Mouse (Mus musculus) stomach, embryonic 15.5 days (tissue): ENCODE results near the gene Gmeb2. TPM values are rescaled to one million over a fixed set of nuclear protein-coding genes. Genes with fewer than 3 reads are reported as not detected.
"Not testable (repeated sequence)": the region's sequence is repeated elsewhere in the genome, so short reads cannot be mapped to it uniquely, and the experiment has no call there.

Source experiments
- ATAC-seq: fragments of 200-750 bp; cut with Nextera tagmentation; 2 replicates; pipeline ENCODE4 v1.8.0; 2017; ENCODE audit warnings: low read depth, moderate number of reproducible peaks, moderate TSS enrichment; ENCODE audit not compliant: insufficient read depth, low FRiP score
- H3K27ac ChIP-seq: fragments of 300-500 bp; sonication (generic); 2 replicates; pipeline ENCODE4 v1.5.1; 2015; ENCODE audit warnings: mild to moderate bottlenecking, inconsistent platforms
- H3K27me3 ChIP-seq: fragments of 300-500 bp; sonication (generic); replicated peaks from 2 replicates; pipeline ENCODE4 v1.6.1; 2015; ENCODE audit warnings: inconsistent platforms
- H3K36me3 ChIP-seq: fragments of 300-500 bp; sonication (generic); 2 replicates; pipeline ENCODE4 v1.6.1; 2015; ENCODE audit warnings: inconsistent platforms
- H3K4me1 ChIP-seq: fragments of 300-500 bp; sonication (generic); 2 replicates; pipeline ENCODE4 v1.6.1; 2015; ENCODE audit warnings: inconsistent platforms
- H3K4me2 ChIP-seq: fragments of 300-500 bp; sonication (generic); 2 replicates; pipeline ENCODE4 v1.6.1; 2015; ENCODE audit warnings: mild to moderate bottlenecking, inconsistent platforms
- H3K4me3 ChIP-seq: fragments of 300-500 bp; sonication (generic); replicated peaks from 2 replicates; pipeline ENCODE4 v1.5.1; 2015; ENCODE audit warnings: inconsistent platforms
- H3K9ac ChIP-seq: fragments of 300-500 bp; sonication (generic); 2 replicates; pipeline ENCODE4 v1.6.1; 2015; ENCODE audit warnings: inconsistent platforms
- H3K9me3 ChIP-seq: fragments of 300-500 bp; sonication (generic); 2 replicates; pipeline ENCODE4 v1.6.1; 2016; ENCODE audit warnings: inconsistent platforms
- WGBS: fragments of 180-500 bp; shearing (Covaris S2); methylation state at CpG from one replicate; pipeline ENCODE4 v1.1.7; 2015; 5-methylcytosine and 5-hydroxymethylcytosine counted together
- polyA plus RNA-seq: library from polyadenylated mRNA; unstranded; fragments of >200 nt; fragmentation: Nextera tagmentation; extraction: Ambion mirVana; gene quantifications from 2 replicates; pipeline ENCODE4 v1.2.1, GENCODE M21; 2015

The Gmeb2 gene
- polyA plus RNA-seq = 12.2 and 13.2 TPM in 2 replicates

- H3K9me3 ChIP-seq, H3K4me1 ChIP-seq, H3K36me3 ChIP-seq, H3K27me3 ChIP-seq: not testable (repeated sequence)
- ATAC-seq = peak; percentile 98
- Histone ChIP-seq H3K4me3 (peak within 1 kb of the TSS; percentile 74), H3K4me2 (peak within 1 kb of the TSS; percentile 65), H3K9ac (peak within 1 kb of the TSS; percentile 74), H3K27ac (peak within 1 kb of the TSS; percentile 94)
- under 1% methylated on average over 35 of the region's 38 CpGs for WGBS
Observed at GRCm38 (mm10) chr2:181287958-181288350, at the start of gene Gmeb2. TSS of gene Gmeb2 (minus strand) at chr2:181288035.

- ATAC-seq = 0 out of 2 replicates have a peak, but pooled peaks have one; percentile 53
- Histone ChIP-seq H3K4me3 (no peak overlapping the region), H3K27ac (no peak overlapping the region), H3K9ac (no peak overlapping the region), H3K4me1 (no peaks in the 10 kb centered on the region), H3K27me3 (no peaks in the 10 kb centered on the region), H3K4me2 (no peak overlapping the region), H3K36me3 (peaks cover 36% of the 10 kb centered on the region), H3K9me3 (no peaks in the 10 kb centered on the region)
- WGBS = 63% methylated on average over 3 of the region's 3 CpGs
Observed at GRCm38 (mm10) chr2:181334023-181334422, 46.2 kb upstream of the Gmeb2 start.

- no peaks in the 10 kb centered on the region for H3K9me3 ChIP-seq
- H3K27ac ChIP-seq = no peak overlapping the region
- no peak overlapping the region for H3K4me3 ChIP-seq
- ATAC-seq = no peak
- peaks cover 41% of the 10 kb centered on the region for H3K36me3 ChIP-seq
- H3K4me1 ChIP-seq = no peaks in the 10 kb centered on the region
- H3K4me2 ChIP-seq = no peak overlapping the region
- no peaks in the 10 kb centered on the region for H3K27me3 ChIP-seq
- H3K9ac ChIP-seq = no peak overlapping the region
Observed at GRCm38 (mm10) chr2:181332542-181332941, 44.7 kb upstream of the Gmeb2 start.

- H3K4me1 ChIP-seq = no peaks in the 10 kb centered on the region
- H3K4me3 ChIP-seq = no peak overlapping the region
- no peak overlapping the region for H3K4me2 ChIP-seq
- H3K36me3 ChIP-seq = peaks cover 40% of the 10 kb centered on the region
- 90% methylated on average over 2 of the region's 2 CpGs for WGBS
- no peak overlapping the region for H3K9ac ChIP-seq
- H3K9me3 ChIP-seq = no peaks in the 10 kb centered on the region
- H3K27ac ChIP-seq = no peak overlapping the region
- H3K27me3 ChIP-seq = no peaks in the 10 kb centered on the region
- ATAC-seq = no peak
Observed at GRCm38 (mm10) chr2:181326098-181326497, 38.3 kb upstream of the Gmeb2 start.

- H3K27ac ChIP-seq = no peak overlapping the region
- H3K27me3 ChIP-seq = no peaks in the 10 kb centered on the region
- 79% methylated on average over 5 of the region's 5 CpGs for WGBS
- no peaks in the 10 kb centered on the region for H3K9me3 ChIP-seq
- H3K9ac ChIP-seq = no peak overlapping the region
- H3K4me3 ChIP-seq = no peak overlapping the region
- no peak for ATAC-seq
- peaks cover 23% of the 10 kb centered on the region for H3K36me3 ChIP-seq
- no peak overlapping the region for H3K4me2 ChIP-seq
- peaks cover 12% of the 10 kb centered on the region for H3K4me1 ChIP-seq
Observed at GRCm38 (mm10) chr2:181322136-181322535, 34.3 kb upstream of the Gmeb2 start.

GRCm38 (mm10) chr2:181320103-181320499 is 32.3 kb upstream of the Gmeb2 start:
- 9% methylated on average over 7 of the region's 7 CpGs for WGBS
- peaks cover 1% of the 10 kb centered on the region; the same call in 1 of the 2 replicates for H3K27me3 ChIP-seq
- H3K27ac ChIP-seq = peak overlapping the region; percentile 80
- H3K36me3 ChIP-seq = peaks cover 23% of the 10 kb centered on the region; the same call in 1 of the 2 replicates
- H3K9ac ChIP-seq = peak overlapping the region; percentile 30
- no peak for ATAC-seq
- H3K4me3 ChIP-seq = peak overlapping the region; percentile 78
- H3K9me3 ChIP-seq = no peaks in the 10 kb centered on the region
- peak overlapping the region; percentile 69 for H3K4me2 ChIP-seq
- H3K4me1 ChIP-seq = peaks cover 12% of the 10 kb centered on the region

- peak; percentile 91 for ATAC-seq
- H3K4me3 ChIP-seq = peak within 1 kb of the TSS; percentile 78
- peak within 1 kb of the TSS; percentile 80 for H3K27ac ChIP-seq
- peaks cover 12% of the 10 kb centered on the region for H3K4me1 ChIP-seq
- peaks cover 20% of the 10 kb centered on the region; the same call in 1 of the 2 replicates for H3K36me3 ChIP-seq
- peak within 1 kb of the TSS; percentile 69 for H3K4me2 ChIP-seq
- peak within 1 kb of the TSS; percentile 30 for H3K9ac ChIP-seq
- 5% methylated on average over 40 of the region's 40 CpGs for WGBS
- H3K9me3 ChIP-seq = no peaks in the 10 kb centered on the region
- peaks cover 7% of the 10 kb centered on the region; the same call in 1 of the 2 replicates for H3K27me3 ChIP-seq
Observed at GRCm38 (mm10) chr2:181319248-181320102, 31.6 kb upstream of the Gmeb2 start, which contains the start of gene Rtel1. TSS of gene Rtel1 (plus strand) at chr2:181319739.

- H3K27me3 ChIP-seq = peaks cover 30% of the 10 kb centered on the region
- 3% methylated on average over 19 of the region's 23 CpGs for WGBS
Observed at GRCm38 (mm10) chr2:181314080-181314810, 26.4 kb upstream of the Gmeb2 start, which contains the start of gene Stmn3. TSS of gene Stmn3 (minus strand) at chr2:181314500.

GRCm38 (mm10) chr2:181313344-181314079 is 25.7 kb upstream of the Gmeb2 start:
- Histone ChIP-seq H3K27ac (no peak overlapping the region), H3K9me3 (no peaks in the 10 kb centered on the region), H3K27me3 (peaks cover 30% of the 10 kb centered on the region), H3K36me3 (no peaks in the 10 kb centered on the region), H3K4me3 (peak overlapping the region; percentile 19), H3K4me1 (peaks cover 8% of the 10 kb centered on the region; the same call in 1 of the 2 replicates), H3K9ac (no peak overlapping the region), H3K4me2 (peak overlapping the region; percentile 43)
- 3% methylated on average over 35 of the region's 35 CpGs for WGBS
- no peak for ATAC-seq

More at GRCm38 (mm10) chr2:181314080-181314810, 26.4 kb upstream of the Gmeb2 start, which contains the start of gene Stmn3:
- peak; percentile 35; the same call in 1 of the 2 replicates for ATAC-seq
- no peaks in the 10 kb centered on the region for H3K36me3 ChIP-seq
- H3K9ac ChIP-seq = no peak within 1 kb of the TSS
- no peak within 1 kb of the TSS for H3K27ac ChIP-seq
- peak within 1 kb of the TSS; percentile 43 for H3K4me2 ChIP-seq
- peak within 1 kb of the TSS; percentile 19 for H3K4me3 ChIP-seq
- H3K4me1 ChIP-seq = peaks cover 10% of the 10 kb centered on the region
- no peaks in the 10 kb centered on the region for H3K9me3 ChIP-seq

- Histone ChIP-seq H3K4me1 (peaks cover 8% of the 10 kb centered on the region; the same call in 1 of the 2 replicates), H3K27me3 (peaks cover 30% of the 10 kb centered on the region), H3K9ac (no peak overlapping the region), H3K27ac (no peak overlapping the region), H3K36me3 (no peaks in the 10 kb centered on the region), H3K9me3 (no peaks in the 10 kb centered on the region), H3K4me3 (0 out of 2 replicates have a peak overlapping the region, but pooled peaks have one; percentile 19), H3K4me2 (no peak overlapping the region)
- whole genome bisulfite sequencing = 14% methylated on average over 5 of the region's 5 CpGs
- ATAC-seq = no peak
Observed at GRCm38 (mm10) chr2:181313006-181313343, 25.1 kb upstream of the Gmeb2 start.

GRCm38 (mm10) chr2:181312435-181312834 is 24.6 kb upstream of the Gmeb2 start:
- Histone ChIP-seq H3K36me3 (no peaks in the 10 kb centered on the region), H3K9ac (no peak overlapping the region), H3K4me2 (no peak overlapping the region), H3K27ac (no peak overlapping the region), H3K4me3 (no peak overlapping the region), H3K9me3 (no peaks in the 10 kb centered on the region), H3K4me1 (peaks cover 8% of the 10 kb centered on the region; the same call in 1 of the 2 replicates), H3K27me3 (peaks cover 34% of the 10 kb centered on the region)
- WGBS = 71% methylated on average over 3 of the region's 3 CpGs
- no peak for ATAC-seq
